Mouse (Mus musculus): Measurements from ENCODE around the gene Fcgr2b.

Fcgr2b gene

GRCm38 (mm10) chr1:170924485-170924884 lies 51.9 kb downstream of the Fcgr2b start:
- DNase-seq = no peak

GRCm38 (mm10) chr1:170919308-170919707 lies 57.0 kb downstream of the Fcgr2b start:
- no peak for DNase-seq

GRCm38 (mm10) chr1:170915657-170916056 lies 60.7 kb downstream of the Fcgr2b start:
- DNase-seq = no peak

GRCm38 (mm10) chr1:170912891-170913615 lies 63.3 kb downstream of the Fcgr2b start, which contains the start of gene Fcrlb:
Gene Fcrlb, minus strand, starts transcription at chr1:170912941.
- no peak for DNase-seq

- no peak for DNase-seq
Measured at GRCm38 (mm10) chr1:170911907-170912660, 64.3 kb downstream of the Fcgr2b start.

All from kidney, postnatal 10 days (tissue).